Mouse (Mus musculus) MEL (cell line): ENCODE measurements at regions not wholly inside any gene's neighbourhood (a gene's known extent, or its start where the extent isn't known, plus 50 kb on each side); places are given as distances from the start of the nearest gene placed in this dataset.

ENCODE experiments used
- TCF12 ChIP-seq: IDR thresholded peaks from 2 replicates; pipeline ENCODE4 v1.6.1; 2014; ENCODE audit warnings: low read depth, mild to moderate bottlenecking, inconsistent platforms, low read length, improper control_type of control experiment, moderate library complexity

- TF ChIP-seq TCF12, result no peak
These were observed 67.3 kb upstream of the Cdh9 start (continued) for GRCm38 (mm10) chr15:16661226-16661625.
